Mouse (Mus musculus) CH12F3 (cell line): ENCODE measurements around the gene 9930111J21Rik2.
"Not testable (repeated sequence)": the region's sequence is repeated elsewhere in the genome, so short reads cannot be mapped to it uniquely, and the experiment has no call there.

Experiments
- in situ Hi-C: fragments of 300-500 bp; cut with MboI; formaldehyde crosslinking; loops from 2 replicates; pipeline ENCODE4 v1.14.3; 2020; ENCODE audit warnings: low sequenced_read_pairs

Gene 9930111J21Rik2

DNA sequence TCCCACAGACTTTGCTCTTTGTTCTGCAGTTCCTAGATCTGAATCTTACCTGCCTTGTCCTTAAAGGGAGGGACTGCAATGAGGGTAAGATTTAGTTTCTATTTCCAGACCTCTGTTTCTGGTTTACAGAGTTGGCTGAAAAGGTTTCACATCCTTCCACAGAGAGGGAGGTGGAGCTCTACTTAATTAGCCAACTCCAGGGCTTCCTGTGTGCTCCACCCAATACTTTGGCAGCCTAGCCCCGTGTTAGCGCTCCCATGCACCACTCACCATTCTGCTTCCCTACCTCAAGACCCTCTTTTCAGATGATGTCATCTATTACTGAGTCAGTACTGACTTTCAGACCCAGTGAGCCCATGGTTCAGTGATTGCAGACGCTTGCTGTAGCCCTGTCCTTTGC lies 71.8 kb downstream of the 9930111J21Rik2 start, which contains the start of gene 9930111J21Rik1:
9930111J21Rik1 (minus strand) TSS at position 148 of the 400 bp plus-strand sequence.
- in situ Hi-C loops = not testable (repeated sequence)

DNA sequence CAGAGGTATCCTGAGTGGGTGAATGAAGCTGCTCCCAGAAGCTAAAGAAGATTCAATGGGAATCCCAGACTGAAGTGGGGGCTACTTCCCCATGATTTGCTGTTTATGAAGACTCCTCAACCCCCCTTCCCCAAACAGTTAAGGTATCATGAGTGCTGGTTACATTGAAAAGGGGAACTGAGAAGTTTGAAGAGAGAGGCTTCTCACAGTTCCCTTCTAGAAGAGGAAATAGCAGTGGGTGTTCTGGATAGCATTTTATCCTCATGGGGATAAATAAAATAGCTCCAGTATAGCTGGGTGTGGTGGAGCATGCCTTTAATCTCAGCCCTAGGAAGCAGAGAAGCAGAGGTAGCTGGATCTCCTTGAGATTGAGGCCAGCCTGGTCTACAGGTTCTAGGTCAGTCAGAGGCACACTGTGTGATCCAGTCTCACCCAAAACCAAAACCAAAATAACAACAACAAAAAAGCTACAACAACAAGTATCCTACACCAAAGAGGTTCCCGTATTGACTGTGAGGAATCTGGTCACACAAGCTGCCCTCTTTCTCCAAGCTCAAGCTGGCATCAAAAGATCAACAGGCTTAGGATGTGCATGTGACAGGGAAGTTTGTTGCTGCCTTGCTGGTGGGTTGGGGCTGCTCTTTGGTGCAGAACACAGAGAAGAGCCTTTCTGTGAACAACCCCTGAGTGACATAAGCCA lies 72.7 kb downstream of the 9930111J21Rik2 start, which contains the start of gene Olfr56:
Olfr56 (plus strand) TSS at position 650 of the 700 bp plus-strand sequence.
- in situ Hi-C loops = not testable (repeated sequence)

DNA sequence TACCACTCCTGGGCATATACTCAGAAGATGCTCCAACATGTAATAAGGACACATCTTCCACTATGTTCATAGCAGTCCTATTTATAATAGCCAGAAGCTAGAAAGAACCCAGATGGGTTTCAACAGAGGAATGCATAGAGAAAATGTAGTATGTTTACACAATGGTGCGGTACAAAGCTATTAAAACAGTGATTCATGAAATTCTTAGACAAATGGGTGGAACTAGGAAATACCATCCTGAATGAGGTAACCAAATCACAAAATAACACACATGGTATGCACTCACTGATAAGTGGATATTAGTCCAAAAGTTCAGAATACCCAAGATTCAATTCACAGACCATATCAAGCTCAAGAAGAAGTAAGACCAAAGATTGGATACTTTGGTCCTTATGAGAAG lies 76.4 kb downstream of the 9930111J21Rik2 start:
- in situ Hi-C loops = not testable (repeated sequence)
